Mouse (Mus musculus) skeletal muscle tissue, adult 2 months (tissue): ENCODE results near the gene St3gal3.
A peak's percentile ranks its signal among the peaks of the same experiment; 100 is the strongest.

ENCODE experiments used
- DNase-seq: peaks from one replicate; pipeline ENCODE4 v3.0.0-alpha.2; 2012; ENCODE audit warnings: low read depth, low spot score

St3gal3 gene

GRCm38 (mm10) chr4:117928699-117929241, 205.9 kb downstream of the St3gal3 start:
- no peak for DNase-seq

GRCm38 (mm10) chr4:117928234-117928633, 206.5 kb downstream of the St3gal3 start:
- no peak for DNase-seq

- no peak for DNase-seq
Observed at GRCm38 (mm10) chr4:117926545-117927482, 207.9 kb downstream of the St3gal3 start.

GRCm38 (mm10) chr4:117924916-117925315, 209.8 kb downstream of the St3gal3 start:
- DNase-seq: no peak

GRCm38 (mm10) chr4:117923450-117923849, 211.3 kb downstream of the St3gal3 start:
- DNase-seq: no peak

GRCm38 (mm10) chr4:117921358-117921757, 213.4 kb downstream of the St3gal3 start:
- DNase-seq: no peak

GRCm38 (mm10) chr4:117918762-117919161, 216.0 kb downstream of the St3gal3 start:
- no peak for DNase-seq

- no peak for DNase-seq
Observed at GRCm38 (mm10) chr4:117918261-117918660, 216.5 kb downstream of the St3gal3 start.

GRCm38 (mm10) chr4:117917847-117918246, 216.9 kb downstream of the St3gal3 start:
- DNase-seq: no peak

GRCm38 (mm10) chr4:117917402-117917801, 217.3 kb downstream of the St3gal3 start:
- DNase-seq: no peak

GRCm38 (mm10) chr4:117916386-117916785, 218.3 kb downstream of the St3gal3 start:
- no peak for DNase-seq

GRCm38 (mm10) chr4:117915489-117916105, 219.1 kb downstream of the St3gal3 start:
- no peak for DNase-seq

GRCm38 (mm10) chr4:117914591-117915442, 219.9 kb downstream of the St3gal3 start, which contains the start of gene Ipo13:
Gene Ipo13 (minus strand): TSS chr4:117914999.
- DNase-seq: peak; percentile 78

- peak; percentile 86 for DNase-seq
Observed at GRCm38 (mm10) chr4:117914031-117914430, 220.7 kb downstream of the St3gal3 start.

GRCm38 (mm10) chr4:117913421-117913820, 221.3 kb downstream of the St3gal3 start:
- DNase-seq: no peak

GRCm38 (mm10) chr4:117912685-117913273, 221.9 kb downstream of the St3gal3 start:
- DNase-seq: peak; percentile 47

GRCm38 (mm10) chr4:117912131-117912561, 222.6 kb downstream of the St3gal3 start:
- no peak for DNase-seq

- DNase-seq: no peak
Observed at GRCm38 (mm10) chr4:117908834-117909453, 225.8 kb downstream of the St3gal3 start.

GRCm38 (mm10) chr4:117906196-117906595, 228.5 kb downstream of the St3gal3 start:
- DNase-seq: peak; percentile 90

GRCm38 (mm10) chr4:117904761-117905160, 230.0 kb downstream of the St3gal3 start:
- no peak for DNase-seq
